Mouse (Mus musculus) megakaryocyte, embryonic 14.5 days (primary cell): Measurements from ENCODE around the gene Mob3a. TPM values are rescaled to one million over a fixed set of nuclear protein-coding genes. Genes with fewer than 3 reads are reported as not detected.

Source experiments
- H3K27me3 ChIP-seq: replicated peaks from 2 replicates; pipeline ENCODE3; 2012; ENCODE audit warnings: inconsistent platforms
- H3K36me3 ChIP-seq: replicated peaks from 2 replicates; pipeline ENCODE3; 2012; ENCODE audit warnings: low read length, inconsistent platforms, mixed read lengths
- H3K4me1 ChIP-seq: 2 replicates; pipeline ENCODE4 v1.6.1; 2012; ENCODE audit warnings: inconsistent platforms
- H3K4me3 ChIP-seq: replicated peaks from 2 replicates; pipeline ENCODE3; 2012; ENCODE audit warnings: moderate library complexity, mild to moderate bottlenecking, inconsistent platforms
- H3K9me3 ChIP-seq: 2 replicates; pipeline ENCODE4 v1.6.1; 2012; ENCODE audit warnings: inconsistent platforms
- FLI1 ChIP-seq: IDR thresholded peaks from 2 replicates; pipeline ENCODE4 v1.6.1; 2012; ENCODE audit warnings: low read length, inconsistent platforms, mixed read lengths
- GATA1 ChIP-seq: IDR thresholded peaks from 3 replicates; pipeline ENCODE4 v1.6.1; 2012; ENCODE audit warnings: mixed read lengths, low read length, inconsistent platforms, borderline replicate concordance
- polyA plus RNA-seq: library from polyadenylated mRNA; stranded (reverse); fragments of >175 nt; gene quantifications from 2 replicates; pipeline ENCODE4 v1.2.3, GENCODE M21; 2012; ENCODE audit warnings: low replicate concordance; ENCODE audit not compliant: insufficient read depth

The Mob3a gene
- polyA plus RNA-seq, 1 experiment, result 61.8 TPM

- no peaks in the 10 kb centered on the region for H3K27me3 ChIP-seq
- peaks cover 31% of the 10 kb centered on the region for H3K36me3 ChIP-seq
- H3K4me1 ChIP-seq, result peaks cover 76% of the 10 kb centered on the region
- TF ChIP-seq FLI1, result no peak
- no peak for TF ChIP-seq GATA1
- H3K4me3 ChIP-seq, result peak overlapping the region; percentile 98
- no peaks in the 10 kb centered on the region for H3K9me3 ChIP-seq
These were observed 22.1 kb downstream of the Mob3a start for GRCm38 (mm10) chr10:80679556-80680259.

GRCm38 (mm10) chr10:80678601-80679377 is 23.0 kb downstream of the Mob3a start:
- Histone ChIP-seq H3K4me3 (peak overlapping the region; percentile 98), H3K9me3 (no peaks in the 10 kb centered on the region), H3K4me1 (peaks cover 76% of the 10 kb centered on the region), H3K27me3 (no peaks in the 10 kb centered on the region), H3K36me3 (peaks cover 32% of the 10 kb centered on the region)
- TF ChIP-seq FLI1, result no peak
- no peak for TF ChIP-seq GATA1

GRCm38 (mm10) chr10:80677942-80678436 is 23.8 kb downstream of the Mob3a start, which contains the start of gene Mknk2:
Gene Mknk2, minus strand, starts transcription at chr10:80678112.
- H3K4me1 ChIP-seq, result peaks cover 76% of the 10 kb centered on the region
- no peak for TF ChIP-seq FLI1
- TF ChIP-seq GATA1, result peak; percentile 81; the same call in 2 of the 3 replicates
- no peaks in the 10 kb centered on the region for H3K9me3 ChIP-seq
- H3K4me3 ChIP-seq, result peak within 1 kb of the TSS; percentile 98
- H3K36me3 ChIP-seq, result peaks cover 32% of the 10 kb centered on the region
- no peaks in the 10 kb centered on the region for H3K27me3 ChIP-seq

GRCm38 (mm10) chr10:80677128-80677875 is 24.5 kb downstream of the Mob3a start:
- Histone ChIP-seq H3K9me3 (no peaks in the 10 kb centered on the region), H3K4me1 (peaks cover 79% of the 10 kb centered on the region), H3K27me3 (no peaks in the 10 kb centered on the region), H3K4me3 (peak overlapping the region; percentile 98), H3K36me3 (peaks cover 35% of the 10 kb centered on the region)
- no peak for TF ChIP-seq FLI1
- TF ChIP-seq GATA1, result no peak

- H3K4me3 ChIP-seq, result peak overlapping the region; percentile 98
- peaks cover 39% of the 10 kb centered on the region for H3K36me3 ChIP-seq
- peaks cover 79% of the 10 kb centered on the region for H3K4me1 ChIP-seq
- H3K9me3 ChIP-seq, result no peaks in the 10 kb centered on the region
- no peak for TF ChIP-seq GATA1
- TF ChIP-seq FLI1, result no peak
- H3K27me3 ChIP-seq, result no peaks in the 10 kb centered on the region
These were observed 25.4 kb downstream of the Mob3a start for GRCm38 (mm10) chr10:80676198-80676928.

GRCm38 (mm10) chr10:80675405-80676197 is 26.2 kb downstream of the Mob3a start:
- Histone ChIP-seq H3K4me1 (peaks cover 79% of the 10 kb centered on the region), H3K9me3 (no peaks in the 10 kb centered on the region), H3K4me3 (peak overlapping the region; percentile 98), H3K36me3 (peaks cover 46% of the 10 kb centered on the region), H3K27me3 (no peaks in the 10 kb centered on the region)
- TF ChIP-seq GATA1 (no peak), FLI1 (no peak)

GRCm38 (mm10) chr10:80674851-80675404 is 26.8 kb downstream of the Mob3a start:
- Histone ChIP-seq H3K4me1 (peaks cover 79% of the 10 kb centered on the region), H3K36me3 (peaks cover 53% of the 10 kb centered on the region)

GRCm38 (mm10) chr10:80674161-80674711 is 27.5 kb downstream of the Mob3a start:
- Histone ChIP-seq H3K9me3 (no peaks in the 10 kb centered on the region), H3K27me3 (no peaks in the 10 kb centered on the region), H3K4me1 (peaks cover 79% of the 10 kb centered on the region), H3K36me3 (peaks cover 60% of the 10 kb centered on the region), H3K4me3 (peak overlapping the region; percentile 98)
- TF ChIP-seq FLI1 (no peak), GATA1 (no peak)

More at GRCm38 (mm10) chr10:80674851-80675404, 26.8 kb downstream of the Mob3a start:
- Histone ChIP-seq H3K9me3 (no peaks in the 10 kb centered on the region), H3K27me3 (no peaks in the 10 kb centered on the region), H3K4me3 (peak overlapping the region; percentile 98)
- TF ChIP-seq GATA1 (no peak), FLI1 (no peak)
